In genomic region chr11:115155053-115155634, GRCm38 (mm10) we compare ENCODE assay signal across 12 mouse cellular contexts. TPM values are rescaled to one million over a fixed set of nuclear protein-coding genes. Genes with fewer than 3 reads are reported as not detected.
A peak's percentile ranks its signal among the peaks of the same experiment; 100 is the strongest.
DNase-seq lines count a peak whose midpoint lies in the region; ATAC-seq and TF ChIP-seq lines count a peak whose summit lies in the region.
"Had no signal": no experiment of that assay in that cellular context is flagged by ENCODE, and none has a peak within 500 bp of the region (broad histone marks: within the 10 kb centered on the region; RNA-seq: fewer than 3 reads in every experiment).

No protein-coding gene starts in this region.

- TF ChIP-seq CTCF in liver, embryonic 14.5 days (IDR thresholded peaks at IDR 0.05; ENCODE audit: low read depth) = no peak
- no peak for TF ChIP-seq CTCF in kidney, adult 2 months (conservative IDR thresholded peaks at IDR 0.05; ENCODE audit: insufficient read depth, insufficient read length, low read depth, low read length)

- H3K9me3 ChIP-seq in intestine, embryonic 15.5 days = no peaks in the 10 kb centered on the region
- no peaks in the 10 kb centered on the region for H3K9me3 ChIP-seq in intestine, embryonic 16.5 days (ENCODE audit: control insufficient read depth, low read length)
- no peaks in the 10 kb centered on the region for H3K9me3 ChIP-seq in liver, embryonic 14.5 days (ENCODE audit: control insufficient read depth, low read length)
- H3K9me3 ChIP-seq: midbrain, embryonic 13.5 days had no signal

- no peak for TF ChIP-seq EP300 in liver, embryonic 14.5 days (IDR thresholded peaks at IDR 0.05; ENCODE audit: low read depth)

- H3K4me1 ChIP-seq in intestine, embryonic 15.5 days (replicated peaks) = peaks cover 19% of the 10 kb centered on the region
- H3K4me1 ChIP-seq in intestine, embryonic 16.5 days (ENCODE audit: control insufficient read depth, insufficient read depth, low read length) = peaks cover 26% of the 10 kb centered on the region
- H3K4me1 ChIP-seq in liver, embryonic 14.5 days (replicated peaks; ENCODE audit: control insufficient read depth in 2 of 2, insufficient read depth in 2 of 2, low read length in 1 of 2) = peaks cover 0 to 4% of the 10 kb centered on the region in 2 experiments; a peak in 3 of 4 replicates
- no peaks in the 10 kb centered on the region for H3K4me1 ChIP-seq in kidney, adult 2 months (ENCODE audit: control insufficient read depth, insufficient read depth, low read length)

- no peak for DNase-seq in liver, embryonic 14.5 days (ENCODE audit: low read depth in 3 of 3, low spot score in 3 of 3)
- DNase-seq in thymus, postnatal 36 days = peak; percentile 64 to 77
- DNase-seq in adipocyte (ENCODE audit: low spot score) = no peak
- no peak for DNase-seq in kidney, adult 2 months
- DNase-seq: adrenal gland, postnatal 25 days; layer of hippocampus, adult 9-11 months; lung, postnatal 36 days had no signal

- H3K9ac ChIP-seq in intestine, embryonic 15.5 days = no peak overlapping the region
- H3K9ac ChIP-seq in intestine, embryonic 16.5 days (ENCODE audit: low read depth, low read length) = no peak overlapping the region
- no peak overlapping the region for H3K9ac ChIP-seq in liver, embryonic 14.5 days (replicated peaks)
- H3K9ac ChIP-seq: midbrain, embryonic 13.5 days had no signal

- no peak overlapping the region for H3K27ac ChIP-seq in intestine, embryonic 15.5 days
- no peak overlapping the region for H3K27ac ChIP-seq in intestine, embryonic 16.5 days (ENCODE audit: low read length)
- H3K27ac ChIP-seq in liver, embryonic 14.5 days = no peak overlapping the region
- H3K27ac ChIP-seq in kidney, adult 2 months (ENCODE audit: insufficient read depth, low read depth, low read length) = no peak overlapping the region
- H3K27ac ChIP-seq: midbrain, embryonic 13.5 days had no signal

- TF ChIP-seq POLR2A in kidney, adult 2 months (IDR thresholded peaks at IDR 0.05; ENCODE audit: low read depth, low read length) = no peak

- H3K4me2 ChIP-seq in intestine, embryonic 15.5 days (replicated peaks) = 0 out of 2 replicates have a peak overlapping the region, but pooled peaks have one; percentile 66
- no peak overlapping the region for H3K4me2 ChIP-seq in intestine, embryonic 16.5 days (ENCODE audit: low read depth, low read length)
- peak overlapping the region; percentile 13; the same call in 1 of the 2 replicates for H3K4me2 ChIP-seq in liver, embryonic 14.5 days (ENCODE audit: low read depth)

- no peaks in the 10 kb centered on the region for H3K36me3 ChIP-seq in intestine, embryonic 15.5 days
- H3K36me3 ChIP-seq in intestine, embryonic 16.5 days (ENCODE audit: control insufficient read depth, insufficient read depth, low read length) = no peaks in the 10 kb centered on the region
- no peaks in the 10 kb centered on the region for H3K36me3 ChIP-seq in liver, embryonic 14.5 days (replicated peaks; ENCODE audit: control insufficient read depth, insufficient read depth, low read depth)
- H3K36me3 ChIP-seq in kidney, adult 2 months (ENCODE audit: control insufficient read depth, insufficient read depth, low read length) = no peaks in the 10 kb centered on the region
- H3K36me3 ChIP-seq: midbrain, embryonic 13.5 days had no signal

- no peak for ATAC-seq in intestine, embryonic 15.5 days
- no peak for ATAC-seq in intestine, embryonic 16.5 days
- ATAC-seq in common myeloid progenitor, adult 5-6 weeks (replicated peaks; ENCODE audit: low read depth, poor library complexity, severe bottlenecking) = peak; percentile 26
- ATAC-seq in liver, embryonic 14.5 days (ENCODE audit: insufficient read depth) = no peak
- ATAC-seq: hindbrain, embryonic 16.5 days; midbrain, embryonic 13.5 days had no signal

- H3K27me3 ChIP-seq in intestine, embryonic 15.5 days (replicated peaks) = peaks cover 4% of the 10 kb centered on the region; the same call in 1 of the 2 replicates
- H3K27me3 ChIP-seq in intestine, embryonic 16.5 days (replicated peaks; ENCODE audit: control insufficient read depth, insufficient read depth, low read length) = no peaks in the 10 kb centered on the region
- no peaks in the 10 kb centered on the region for H3K27me3 ChIP-seq in liver, embryonic 14.5 days (ENCODE audit: control insufficient read depth, insufficient read depth, low read length)
- H3K27me3 ChIP-seq in kidney, adult 2 months (replicated peaks; ENCODE audit: control insufficient read depth, insufficient read depth, low read length) = no peaks in the 10 kb centered on the region

- no peak overlapping the region for H3K4me3 ChIP-seq in intestine, embryonic 15.5 days (replicated peaks)
- H3K4me3 ChIP-seq in intestine, embryonic 16.5 days (ENCODE audit: low read length) = no peak overlapping the region
- H3K4me3 ChIP-seq in liver, embryonic 14.5 days (ENCODE audit: insufficient read depth in 1 of 2, low read depth in 2 of 2, low read length in 2 of 2) = no peak overlapping the region
- no peak overlapping the region for H3K4me3 ChIP-seq in kidney, adult 2 months (ENCODE audit: insufficient read depth, low read depth, low read length)
- H3K4me3 ChIP-seq: midbrain, embryonic 13.5 days had no signal

- 3% methylated on average over 5 of the region's 5 CpGs for WGBS in intestine, embryonic 15.5 days
- WGBS in intestine, embryonic 16.5 days = 7% methylated on average over 5 of the region's 5 CpGs
- 7% methylated on average over 5 of the region's 5 CpGs for WGBS in liver, embryonic 14.5 days (ENCODE audit: insufficient replicate concordance)
- WGBS in kidney, adult 2 months = 14% methylated on average over 5 of the region's 5 CpGs

RNA-seq across cellular contexts. Expression of gene Slc9a3r1, which starts 8.0 kb away (rescaled TPM):
- polyA plus RNA-seq in intestine, embryonic 15.5 days (2015; fragmentation: Nextera tagmentation; extraction: Ambion mirVana) = 252 and 270 TPM in 2 replicates
- 380 and 424 TPM in 2 replicates for polyA plus RNA-seq in intestine, embryonic 16.5 days (2015; fragmentation: Nextera tagmentation; extraction: Ambion mirVana)
- 45.5 and 53.4 TPM in 2 replicates for total RNA-seq in common myeloid progenitor, adult 5-6 weeks (2017)
- polyA plus RNA-seq in liver, embryonic 14.5 days (2012; rRNA removed) = 37.9 and 41.4 TPM in 2 replicates
- 49.6 and 58.3 TPM in 2 replicates for polyA plus RNA-seq in liver, embryonic 14.5 days (2014; fragmentation: Nextera tagmentation; extraction: Ambion mirVana)
- polyA plus RNA-seq in kidney, adult 2 months (2012; rRNA removed) = 229 and 239 TPM in 2 replicates

RNA-seq across cellular contexts. Expression of gene Cd300lf, which starts 21.4 kb away (rescaled TPM):
- 0.85 and 1.2 TPM in 2 replicates for polyA plus RNA-seq in intestine, embryonic 15.5 days (2015; fragmentation: Nextera tagmentation; extraction: Ambion mirVana)
- polyA plus RNA-seq in intestine, embryonic 16.5 days (2015; fragmentation: Nextera tagmentation; extraction: Ambion mirVana) = 1.2 and 1.6 TPM in 2 replicates
- total RNA-seq in common myeloid progenitor, adult 5-6 weeks (2017) = not detected in 2 replicates
- polyA plus RNA-seq in liver, embryonic 14.5 days (2012; rRNA removed) = 1.5 and 1.6 TPM in 2 replicates
- 0.97 and 1.1 TPM in 2 replicates for polyA plus RNA-seq in liver, embryonic 14.5 days (2014; fragmentation: Nextera tagmentation; extraction: Ambion mirVana)
- 0.29 and 1.2 TPM in 2 replicates for polyA plus RNA-seq in kidney, adult 2 months (2012; rRNA removed)

RNA-seq across cellular contexts. Expression of gene Tmem104, which starts 32.1 kb away (rescaled TPM):
- polyA plus RNA-seq in intestine, embryonic 15.5 days (2015; fragmentation: Nextera tagmentation; extraction: Ambion mirVana) = 9.3 and 12.2 TPM in 2 replicates
- 11.6 and 13.2 TPM in 2 replicates for polyA plus RNA-seq in intestine, embryonic 16.5 days (2015; fragmentation: Nextera tagmentation; extraction: Ambion mirVana)
- 2.2 and 3.7 TPM in 2 replicates for total RNA-seq in common myeloid progenitor, adult 5-6 weeks (2017)
- polyA plus RNA-seq in liver, embryonic 14.5 days (2012; rRNA removed) = 1.7 and 2.1 TPM in 2 replicates
- 4.0 and 4.1 TPM in 2 replicates for polyA plus RNA-seq in liver, embryonic 14.5 days (2014; fragmentation: Nextera tagmentation; extraction: Ambion mirVana)
- 13.0 and 14.8 TPM in 2 replicates for polyA plus RNA-seq in kidney, adult 2 months (2012; rRNA removed)

RNA-seq across cellular contexts. Expression of gene Nat9, which starts 32.5 kb away (rescaled TPM):
- polyA plus RNA-seq in intestine, embryonic 15.5 days (2015; fragmentation: Nextera tagmentation; extraction: Ambion mirVana) = 20.5 and 20.6 TPM in 2 replicates
- 24.9 and 26.5 TPM in 2 replicates for polyA plus RNA-seq in intestine, embryonic 16.5 days (2015; fragmentation: Nextera tagmentation; extraction: Ambion mirVana)
- total RNA-seq in common myeloid progenitor, adult 5-6 weeks (2017) = 17.2 and 19.7 TPM in 2 replicates
- polyA plus RNA-seq in liver, embryonic 14.5 days (2012; rRNA removed) = 6.0 and 7.7 TPM in 2 replicates
- polyA plus RNA-seq in liver, embryonic 14.5 days (2014; fragmentation: Nextera tagmentation; extraction: Ambion mirVana) = 8.2 and 8.5 TPM in 2 replicates
- 32.4 and 35.3 TPM in 2 replicates for polyA plus RNA-seq in kidney, adult 2 months (2012; rRNA removed)

Comparison
In these comparisons a context has a peak if more than half of its experiments do, and no peak if none do; other contexts are left out.
1. DNase-seq: peak in thymus, postnatal 36 days (2 of 2); none in liver, embryonic 14.5 days (0 of 3), adipocyte (single experiment) and kidney, adult 2 months (single experiment).